In genomic region chr4:139289017-139289416, GRCm38 (mm10) we compare ENCODE assay signal across 8 mouse cellular contexts. TPM values are rescaled to one million over a fixed set of nuclear protein-coding genes. Genes with fewer than 3 reads are reported as not detected.
A peak's percentile ranks its signal among the peaks of the same experiment; 100 is the strongest.
DNase-seq lines count a peak whose midpoint lies in the region; ATAC-seq lines count a peak whose summit lies in the region.

No protein-coding gene starts in this region.

- no peak for ATAC-seq in hindbrain, embryonic 14.5 days (ENCODE audit: low FRiP score)
- peak; percentile 41; the same call in 1 of the 2 replicates for ATAC-seq in embryonic facial prominence, embryonic 14.5 days (ENCODE audit: low read depth)
- peak; percentile 16; the same call in 1 of the 2 replicates for ATAC-seq in intestine, embryonic 15.5 days

- peaks cover 81% of the 10 kb centered on the region for H3K36me3 ChIP-seq in hindbrain, embryonic 10.5 days
- H3K36me3 ChIP-seq in hindbrain, embryonic 14.5 days (replicated peaks; ENCODE audit: control insufficient read depth, insufficient read depth), result peaks cover 46% of the 10 kb centered on the region
- H3K36me3 ChIP-seq in embryonic facial prominence, embryonic 14.5 days (ENCODE audit: control insufficient read depth, insufficient read depth, low read length), result peaks cover 66% of the 10 kb centered on the region
- peaks cover 39% of the 10 kb centered on the region for H3K36me3 ChIP-seq in intestine, embryonic 15.5 days

- peaks cover 17% of the 10 kb centered on the region for H3K4me1 ChIP-seq in hindbrain, embryonic 10.5 days (replicated peaks)
- no peaks in the 10 kb centered on the region for H3K4me1 ChIP-seq in hindbrain, embryonic 14.5 days (replicated peaks; ENCODE audit: control insufficient read depth, insufficient read depth, low read length)
- H3K4me1 ChIP-seq in embryonic facial prominence, embryonic 14.5 days (ENCODE audit: control insufficient read depth, insufficient read depth, low read length), result no peaks in the 10 kb centered on the region
- H3K4me1 ChIP-seq in intestine, embryonic 15.5 days (replicated peaks), result no peaks in the 10 kb centered on the region

- DNase-seq in hindbrain, embryonic 10.5 days (ENCODE audit: low spot score), result peak; percentile 54
- no peak for DNase-seq in hindbrain, embryonic 14.5 days (ENCODE audit: low spot score)
- peak; percentile 58 to 77 for DNase-seq in adrenal gland, postnatal 36 days
- DNase-seq in embryonic facial prominence, embryonic 14.5 days (ENCODE audit: low spot score), result peak; percentile 51
- DNase-seq in left cerebral cortex, postnatal 25 days (ENCODE audit: low spot score in 2 of 2), result peak; percentile 64 to 74
- peak; percentile 67 for DNase-seq in mesoderm, embryonic 11.5 days (ENCODE audit: low read depth, low spot score)
- peak; percentile 60 for DNase-seq in testis, postnatal 14 days (ENCODE audit: low spot score)

- H3K9ac ChIP-seq in hindbrain, embryonic 14.5 days, result no peak overlapping the region
- no peak overlapping the region for H3K9ac ChIP-seq in embryonic facial prominence, embryonic 14.5 days (ENCODE audit: low read depth, low read length)
- no peak overlapping the region for H3K9ac ChIP-seq in intestine, embryonic 15.5 days

- intact Hi-C loops in left cerebral cortex, postnatal 25 days (cut with DNase I), result no loop called here

- peak overlapping the region; percentile 56 for H3K27ac ChIP-seq in hindbrain, embryonic 10.5 days
- no peak overlapping the region for H3K27ac ChIP-seq in hindbrain, embryonic 14.5 days
- no peak overlapping the region for H3K27ac ChIP-seq in embryonic facial prominence, embryonic 14.5 days (replicated peaks; ENCODE audit: low read depth, low read length)
- H3K27ac ChIP-seq in intestine, embryonic 15.5 days, result no peak overlapping the region

- 67% methylated on average over 10 of the region's 10 CpGs for WGBS in hindbrain, embryonic 10.5 days
- WGBS in hindbrain, embryonic 14.5 days, result 61% methylated on average over 10 of the region's 10 CpGs
- WGBS in embryonic facial prominence, embryonic 14.5 days, result 59% methylated on average over 10 of the region's 10 CpGs
- 76% methylated on average over 10 of the region's 10 CpGs for WGBS in intestine, embryonic 15.5 days

- H3K9me3 ChIP-seq in hindbrain, embryonic 10.5 days, result no peaks in the 10 kb centered on the region
- H3K9me3 ChIP-seq in hindbrain, embryonic 14.5 days (ENCODE audit: control insufficient read depth, low read length), result no peaks in the 10 kb centered on the region
- no peaks in the 10 kb centered on the region for H3K9me3 ChIP-seq in embryonic facial prominence, embryonic 14.5 days (ENCODE audit: control insufficient read depth, low read length)
- no peaks in the 10 kb centered on the region for H3K9me3 ChIP-seq in intestine, embryonic 15.5 days

- no peak overlapping the region for H3K4me2 ChIP-seq in hindbrain, embryonic 14.5 days (replicated peaks)
- no peak overlapping the region for H3K4me2 ChIP-seq in embryonic facial prominence, embryonic 14.5 days (ENCODE audit: low read depth, low read length)
- no peak overlapping the region for H3K4me2 ChIP-seq in intestine, embryonic 15.5 days (replicated peaks)

- no peak overlapping the region for H3K4me3 ChIP-seq in hindbrain, embryonic 10.5 days
- H3K4me3 ChIP-seq in hindbrain, embryonic 14.5 days (replicated peaks; ENCODE audit: low read length), result no peak overlapping the region
- no peak overlapping the region for H3K4me3 ChIP-seq in embryonic facial prominence, embryonic 14.5 days (ENCODE audit: low read depth, low read length)
- no peak overlapping the region for H3K4me3 ChIP-seq in intestine, embryonic 15.5 days (replicated peaks)

- no peaks in the 10 kb centered on the region for H3K27me3 ChIP-seq in hindbrain, embryonic 10.5 days (ENCODE audit: insufficient read depth, poor library complexity, severe bottlenecking)
- no peaks in the 10 kb centered on the region for H3K27me3 ChIP-seq in hindbrain, embryonic 14.5 days (ENCODE audit: control insufficient read depth, insufficient read depth, low read length)
- H3K27me3 ChIP-seq in embryonic facial prominence, embryonic 14.5 days (replicated peaks; ENCODE audit: control insufficient read depth, insufficient read depth, low read length), result no peaks in the 10 kb centered on the region
- H3K27me3 ChIP-seq in intestine, embryonic 15.5 days (replicated peaks), result no peaks in the 10 kb centered on the region

RNA-seq across cellular contexts. Expression of gene Pqlc2, which starts 21.5 kb away (rescaled TPM):
- polyA plus RNA-seq in hindbrain, embryonic 10.5 days (2016; fragmentation: Nextera tagmentation; extraction: Ambion mirVana), result 15.0 and 16.3 TPM in 2 replicates
- 10.0 and 13.3 TPM in 2 replicates for polyA plus RNA-seq in hindbrain, embryonic 14.5 days (2014; fragmentation: Nextera tagmentation; extraction: Ambion mirVana)
- 1 to 10 TPM; 7.9 to 9.4 TPM for total RNA-seq in adrenal gland, postnatal 36 days (2021)
- 10.9 and 12.3 TPM in 2 replicates for polyA plus RNA-seq in embryonic facial prominence, embryonic 14.5 days (2014; fragmentation: Nextera tagmentation; extraction: Ambion mirVana)
- polyA plus RNA-seq in intestine, embryonic 15.5 days (2015; fragmentation: Nextera tagmentation; extraction: Ambion mirVana), result 19.3 and 23.3 TPM in 2 replicates
- 10 to 100 TPM; 12.6 to 13.0 TPM for total RNA-seq in left cerebral cortex, postnatal 25 days (2021)

RNA-seq across cellular contexts. Expression of gene Akr7a5, which starts 21.5 kb away (rescaled TPM):
- polyA plus RNA-seq in hindbrain, embryonic 10.5 days (2016; fragmentation: Nextera tagmentation; extraction: Ambion mirVana), result 104 and 105 TPM in 2 replicates
- polyA plus RNA-seq in hindbrain, embryonic 14.5 days (2014; fragmentation: Nextera tagmentation; extraction: Ambion mirVana), result 57.6 and 58.7 TPM in 2 replicates
- total RNA-seq in adrenal gland, postnatal 36 days (2021), result 10 to 100 TPM; 65.8 to 69.2 TPM
- polyA plus RNA-seq in embryonic facial prominence, embryonic 14.5 days (2014; fragmentation: Nextera tagmentation; extraction: Ambion mirVana), result 68.6 and 78.9 TPM in 2 replicates
- 170 and 186 TPM in 2 replicates for polyA plus RNA-seq in intestine, embryonic 15.5 days (2015; fragmentation: Nextera tagmentation; extraction: Ambion mirVana)
- 10 to 100 TPM; 24.4 to 30.1 TPM for total RNA-seq in left cerebral cortex, postnatal 25 days (2021)
